21 mouse cellular contexts compared by ENCODE assay signal in genomic region chr9:81275751-81276150, GRCm38 (mm10).
"Had no signal": no experiment of that assay in that cellular context is flagged by ENCODE, and none has a peak within 500 bp of the region (broad histone marks: within the 10 kb centered on the region; RNA-seq: fewer than 3 reads in every experiment).

No protein-coding gene starts in this region.

- H3K36me3 ChIP-seq: liver, embryonic 13.5 days; liver, embryonic 15.5 days; lung, embryonic 15.5 days; midbrain, embryonic 10.5 days; midbrain, embryonic 12.5 days; midbrain, embryonic 15.5 days; neural tube, embryonic 12.5 days had no signal

- DNase-seq: liver, embryonic 13.5 days; liver, postnatal 0 days; lung, adult 2 months; lung, postnatal 14 days; lung, postnatal 36 days; right cerebral cortex, adult 18-20 months; right cerebral cortex, postnatal 25 days; right cerebral cortex, postnatal 4 days; spleen, adult 18-20 months; thymus, adult 18-20 months; thymus, postnatal 14 days; thymus, postnatal 36 days had no signal

- H3K4me1 ChIP-seq: liver, embryonic 13.5 days; liver, embryonic 15.5 days; lung, embryonic 15.5 days; megakaryocyte, embryonic 14.5 days; midbrain, embryonic 10.5 days; midbrain, embryonic 12.5 days; midbrain, embryonic 15.5 days; neural tube, embryonic 12.5 days had no signal

- ATAC-seq: liver, postnatal 0 days; lung, postnatal 0 days; midbrain, embryonic 15.5 days had no signal

- H3K4me2 ChIP-seq: liver, embryonic 13.5 days; liver, embryonic 15.5 days; lung, embryonic 15.5 days; midbrain, embryonic 12.5 days; midbrain, embryonic 15.5 days; neural tube, embryonic 12.5 days had no signal

- H3K4me3 ChIP-seq: liver, embryonic 13.5 days; liver, embryonic 15.5 days; lung, embryonic 15.5 days; megakaryocyte, embryonic 14.5 days; midbrain, embryonic 10.5 days; midbrain, embryonic 12.5 days; midbrain, embryonic 15.5 days; neural tube, embryonic 12.5 days had no signal

- H3K9me3 ChIP-seq: liver, embryonic 13.5 days; liver, embryonic 15.5 days; lung, embryonic 15.5 days; megakaryocyte, embryonic 14.5 days; midbrain, embryonic 10.5 days; midbrain, embryonic 12.5 days; midbrain, embryonic 15.5 days; neural tube, embryonic 12.5 days had no signal

- H3K27me3 ChIP-seq: liver, embryonic 13.5 days; liver, embryonic 15.5 days; lung, embryonic 15.5 days; megakaryocyte, embryonic 14.5 days; midbrain, embryonic 12.5 days; midbrain, embryonic 15.5 days; neural tube, embryonic 12.5 days had no signal

- H3K27ac ChIP-seq: liver, embryonic 13.5 days; liver, embryonic 15.5 days; lung, embryonic 15.5 days; macrophage; midbrain, embryonic 10.5 days; midbrain, embryonic 12.5 days; midbrain, embryonic 15.5 days; neural tube, embryonic 12.5 days had no signal

- H3K9ac ChIP-seq: liver, embryonic 13.5 days; liver, embryonic 15.5 days; liver, postnatal 0 days; lung, embryonic 15.5 days; midbrain, embryonic 12.5 days; midbrain, embryonic 15.5 days; neural tube, embryonic 12.5 days had no signal
